Mouse (Mus musculus) ES-Bruce4 (cell line): ENCODE measurements at regions not wholly inside any gene's neighbourhood (a gene's known extent, or its start where the extent isn't known, plus 50 kb on each side); places are given as distances from the start of the nearest gene placed in this dataset.

Experiments used
- H3K27ac ChIP-seq: 2 replicates; pipeline ENCODE4 v1.5.1; 2012; ENCODE audit warnings: low read length, inconsistent platforms; ENCODE audit not compliant: insufficient read depth
- H3K27me3 ChIP-seq: 2 replicates; pipeline ENCODE4 v1.6.1; 2012; ENCODE audit warnings: mild to moderate bottlenecking, low read length, inconsistent platforms; ENCODE audit not compliant: control insufficient read depth, poor library complexity, insufficient read depth, severe bottlenecking
- H3K36me3 ChIP-seq: 2 replicates; pipeline ENCODE4 v1.6.1; 2012; ENCODE audit warnings: inconsistent platforms, mild to moderate bottlenecking, low read length, moderate library complexity; ENCODE audit not compliant: control insufficient read depth, poor library complexity, insufficient read depth, severe bottlenecking
- H3K4me1 ChIP-seq: one replicate; pipeline ENCODE4 v1.8.1; 2011; ENCODE audit warnings: low read length; ENCODE audit not compliant: control insufficient read depth, insufficient read depth
- H3K4me3 ChIP-seq: 2 replicates; pipeline ENCODE4 v1.5.1; 2011; ENCODE audit warnings: low read depth, mild to moderate bottlenecking, low read length
- H3K9ac ChIP-seq: 2 replicates; pipeline ENCODE4 v1.6.1; 2012; ENCODE audit warnings: low read depth, mild to moderate bottlenecking, inconsistent platforms; ENCODE audit not compliant: poor library complexity, severe bottlenecking
- H3K9me3 ChIP-seq: replicated peaks from 2 replicates; pipeline ENCODE4 v1.6.1; 2012; ENCODE audit warnings: mild to moderate bottlenecking, low read length, inconsistent platforms; ENCODE audit not compliant: control insufficient read depth, poor library complexity, insufficient read depth, severe bottlenecking
- CTCF ChIP-seq: IDR thresholded peaks from one replicate; pipeline ENCODE4 v1.8.1; 2011; ENCODE audit warnings: low read depth, low read length
- EP300 ChIP-seq: IDR thresholded peaks from 2 replicates; pipeline ENCODE4 v1.6.1; 2011; ENCODE audit warnings: low read depth, low read length; ENCODE audit not compliant: insufficient read depth
- POLR2A ChIP-seq: IDR thresholded peaks from one replicate; pipeline ENCODE4 v1.8.1; 2011; ENCODE audit warnings: low read length; ENCODE audit not compliant: insufficient read depth

GRCm38 (mm10) chr3:59520766-59521165 is 176.6 kb upstream of the Igsf10 start:
- Histone ChIP-seq H3K36me3 (no peaks in the 10 kb centered on the region), H3K27me3 (no peaks in the 10 kb centered on the region), H3K27ac (no peak overlapping the region), H3K9me3 (no peaks in the 10 kb centered on the region), H3K4me1 (no peaks in the 10 kb centered on the region), H3K4me3 (no peak overlapping the region), H3K9ac (no peak overlapping the region)
- no peak for TF ChIP-seq POLR2A
- no peak for TF ChIP-seq CTCF
- TF ChIP-seq EP300, result no peak

- no peak overlapping the region for H3K4me3 ChIP-seq
- no peak overlapping the region for H3K9ac ChIP-seq
- H3K4me1 ChIP-seq, result no peaks in the 10 kb centered on the region
- H3K27ac ChIP-seq, result no peak overlapping the region
- TF ChIP-seq CTCF, result no peak
- no peak for TF ChIP-seq EP300
- no peak for TF ChIP-seq POLR2A
- no peaks in the 10 kb centered on the region for H3K9me3 ChIP-seq
- no peaks in the 10 kb centered on the region for H3K27me3 ChIP-seq
- H3K36me3 ChIP-seq, result no peaks in the 10 kb centered on the region
These were observed 133.9 kb upstream of the Igsf10 start for GRCm38 (mm10) chr3:59478095-59478494.

- TF ChIP-seq POLR2A (no peak), EP300 (no peak), CTCF (no peak)
- Histone ChIP-seq H3K9me3 (no peaks in the 10 kb centered on the region), H3K4me3 (no peak overlapping the region), H3K4me1 (no peaks in the 10 kb centered on the region), H3K9ac (no peak overlapping the region), H3K27me3 (no peaks in the 10 kb centered on the region), H3K27ac (no peak overlapping the region), H3K36me3 (no peaks in the 10 kb centered on the region)
These were observed 133.4 kb upstream of the Igsf10 start for GRCm38 (mm10) chr3:59477441-59478061.

- TF ChIP-seq EP300, result no peak
- TF ChIP-seq POLR2A, result no peak
- no peak for TF ChIP-seq CTCF
- no peak overlapping the region for H3K4me3 ChIP-seq
- H3K9ac ChIP-seq, result no peak overlapping the region
- no peaks in the 10 kb centered on the region for H3K9me3 ChIP-seq
- H3K27ac ChIP-seq, result no peak overlapping the region
- no peaks in the 10 kb centered on the region for H3K36me3 ChIP-seq
- no peaks in the 10 kb centered on the region for H3K27me3 ChIP-seq
- no peaks in the 10 kb centered on the region for H3K4me1 ChIP-seq
These were observed 124.8 kb upstream of the Igsf10 start for GRCm38 (mm10) chr3:59468956-59469355.

- Histone ChIP-seq H3K27ac (no peak overlapping the region), H3K36me3 (no peaks in the 10 kb centered on the region), H3K4me3 (no peak overlapping the region), H3K9me3 (no peaks in the 10 kb centered on the region), H3K9ac (no peak overlapping the region), H3K27me3 (no peaks in the 10 kb centered on the region), H3K4me1 (no peaks in the 10 kb centered on the region)
- TF ChIP-seq POLR2A (no peak), CTCF (no peak), EP300 (no peak)
These were observed 118.4 kb upstream of the Igsf10 start for GRCm38 (mm10) chr3:59462341-59463158.

GRCm38 (mm10) chr3:59456938-59457337 is 112.7 kb upstream of the Igsf10 start:
- no peaks in the 10 kb centered on the region for H3K4me1 ChIP-seq
- no peaks in the 10 kb centered on the region for H3K9me3 ChIP-seq
- no peaks in the 10 kb centered on the region for H3K36me3 ChIP-seq
- H3K4me3 ChIP-seq, result no peak overlapping the region
- no peak for TF ChIP-seq POLR2A
- TF ChIP-seq EP300, result no peak
- no peaks in the 10 kb centered on the region for H3K27me3 ChIP-seq
- H3K9ac ChIP-seq, result no peak overlapping the region
- H3K27ac ChIP-seq, result no peak overlapping the region
